Mouse (Mus musculus) left cerebral cortex, adult 18-20 months (tissue): Measurements from ENCODE around the gene Itpkb. TPM values are rescaled to one million over a fixed set of nuclear protein-coding genes. Genes with fewer than 3 reads are reported as not detected.

ENCODE experiments used
- DNase-seq, 2 experiments: peaks; one replicate each; pipeline ENCODE4 v3.0.0; 2021 to 2022; ENCODE audit warnings: low spot score in 2 of 2, mixed read lengths in 1 of 2
- total RNA-seq, 2 experiments: library from RNA; stranded (reverse); gene quantifications; 2 replicates each; pipeline ENCODE4 v1.2.3; 2021

The Itpkb gene
- total RNA-seq, 2 experiments from 2014 or later = 18.3 to 20.2 TPM

GRCm38 (mm10) chr1:180444411-180444810 lies 114.1 kb downstream of the Itpkb start:
- DNase-seq = no peak

- DNase-seq = no peak
Measured at GRCm38 (mm10) chr1:180449641-180450040, 119.4 kb downstream of the Itpkb start.

GRCm38 (mm10) chr1:180458274-180458673 lies 128.0 kb downstream of the Itpkb start:
- no peak for DNase-seq

DNA sequence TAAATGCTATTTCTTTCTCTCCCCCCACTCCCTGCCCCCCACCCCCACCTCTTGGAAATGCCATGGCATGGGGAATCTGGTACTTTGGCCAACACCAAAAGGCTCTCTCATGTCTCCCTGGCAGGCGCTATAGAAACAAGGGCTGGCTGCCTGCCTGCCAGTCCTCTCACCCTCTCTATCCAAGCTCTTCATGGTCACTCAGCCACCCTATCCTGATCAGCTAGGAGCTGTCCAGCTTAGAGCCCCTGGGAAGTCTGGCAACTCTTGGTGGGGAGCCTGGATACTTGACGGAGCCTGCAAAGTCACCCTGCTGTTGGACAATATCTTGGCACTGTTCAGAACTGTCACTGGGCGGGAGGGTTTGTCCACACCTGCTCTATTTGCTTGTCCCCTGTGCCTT lies 128.4 kb downstream of the Itpkb start:
- no peak for DNase-seq

- DNase-seq = no peak
Measured at GRCm38 (mm10) chr1:180460721-180461120, 130.4 kb downstream of the Itpkb start.

- DNase-seq = peak in 1 of 2 experiments; percentile 31
Measured at GRCm38 (mm10) chr1:180462396-180462795, 132.1 kb downstream of the Itpkb start.

- no peak for DNase-seq
Measured at GRCm38 (mm10) chr1:180462983-180463475, 132.7 kb downstream of the Itpkb start.

GRCm38 (mm10) chr1:180464357-180464756 lies 134.1 kb downstream of the Itpkb start:
- no peak for DNase-seq

DNA sequence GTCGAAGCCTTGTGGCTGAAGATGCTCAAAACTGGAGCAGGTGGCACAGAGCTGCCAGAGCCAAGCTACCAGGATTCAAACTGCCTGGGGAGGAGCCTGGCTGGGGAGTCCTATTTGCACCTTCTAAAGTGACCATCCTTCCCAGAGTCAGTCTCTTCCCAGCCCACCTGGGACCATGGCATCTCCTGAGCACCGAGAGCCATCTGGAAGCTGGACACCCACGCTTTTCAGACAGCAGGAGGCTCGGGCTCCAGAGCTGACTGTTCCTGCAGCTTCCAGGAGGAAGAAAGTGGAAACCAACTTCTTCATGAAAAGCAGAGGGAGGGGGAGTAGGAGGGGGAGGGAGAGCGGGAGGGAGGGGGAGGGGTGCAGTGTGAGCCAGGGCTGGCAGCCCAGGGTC lies 135.3 kb downstream of the Itpkb start:
- peak; percentile 57 to 78 for DNase-seq

GRCm38 (mm10) chr1:180468004-180468403 lies 137.7 kb downstream of the Itpkb start:
- no peak for DNase-seq

DNA sequence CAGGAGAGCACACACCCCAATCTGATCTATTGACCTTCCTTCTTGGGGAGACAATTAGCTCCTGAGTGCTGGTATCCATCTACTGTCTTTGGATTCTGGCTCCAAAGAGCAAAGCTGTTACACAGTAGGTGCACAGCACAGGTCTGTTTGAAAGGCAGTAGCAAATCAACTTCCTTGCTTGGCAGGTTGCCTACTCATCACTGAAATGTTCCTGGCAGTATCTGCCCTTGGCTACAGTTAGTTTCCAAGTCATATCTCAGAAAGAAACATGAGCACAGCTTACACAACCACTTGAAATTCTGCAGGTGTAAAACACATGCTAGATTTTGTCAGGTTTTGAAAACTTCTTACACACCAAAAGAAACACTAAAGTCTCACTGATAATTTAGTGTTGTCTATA lies 143.3 kb downstream of the Itpkb start:
- no peak for DNase-seq

Other genes with a start within 250 kb of the Itpkb start
- 10 to 100 TPM; 54.1 to 54.2 TPM for gene Coq8a, start 130.9 kb upstream of the Itpkb start, total RNA-seq
- 10 to 100 TPM; 18.4 to 19.7 TPM for gene Psen2, start 67.0 kb upstream of the Itpkb start, total RNA-seq
- 100 to 1,000 TPM; 171 to 180 TPM for gene Stum, start 153.0 kb downstream of the Itpkb start, total RNA-seq
- 10 to 100 TPM; 81.9 to 88.2 TPM for gene Parp1, start 238.4 kb downstream of the Itpkb start, total RNA-seq